Mouse (Mus musculus) embryonic fibroblast, embryonic 13.5 days (primary cell): ENCODE results near the gene Olfr263. TPM values are rescaled to one million over a fixed set of nuclear protein-coding genes. Genes with fewer than 3 reads are reported as not detected.
A peak's percentile ranks its signal among the peaks of the same experiment; 100 is the strongest.

Experiments used
- H3K27ac ChIP-seq: 2 replicates; pipeline ENCODE4 v1.5.1; 2012; ENCODE audit warnings: low read length, control low read depth, inconsistent platforms; ENCODE audit not compliant: insufficient read depth
- H3K4me1 ChIP-seq: 2 replicates; pipeline ENCODE4 v1.6.1; 2011; ENCODE audit warnings: low read length; ENCODE audit not compliant: control insufficient read depth, insufficient read depth
- H3K4me3 ChIP-seq: 2 replicates; pipeline ENCODE4 v1.5.1; 2011; ENCODE audit warnings: mild to moderate bottlenecking, control low read depth, low read length; ENCODE audit not compliant: insufficient read depth
- CTCF ChIP-seq: IDR thresholded peaks from 2 replicates; pipeline ENCODE4 v1.5.1; 2011; ENCODE audit warnings: mild to moderate bottlenecking, control low read depth, low read length, moderate library complexity, borderline replicate concordance; ENCODE audit not compliant: insufficient read depth
- POLR2A ChIP-seq: IDR thresholded peaks from 2 replicates; pipeline ENCODE4 v1.6.1; 2011; ENCODE audit warnings: low read depth, mild to moderate bottlenecking, control low read depth, low read length, moderate library complexity
- polyA plus RNA-seq: library from polyadenylated mRNA; stranded (reverse); fragments of >200 nt; gene quantifications from 2 replicates; pipeline ENCODE4 v1.2.4, GENCODE M21; 2011; ENCODE audit warnings: low read depth; ENCODE audit not compliant: missing spikeins, insufficient read length

The Olfr263 gene
- polyA plus RNA-seq, 1 experiment = not detected

DNA sequence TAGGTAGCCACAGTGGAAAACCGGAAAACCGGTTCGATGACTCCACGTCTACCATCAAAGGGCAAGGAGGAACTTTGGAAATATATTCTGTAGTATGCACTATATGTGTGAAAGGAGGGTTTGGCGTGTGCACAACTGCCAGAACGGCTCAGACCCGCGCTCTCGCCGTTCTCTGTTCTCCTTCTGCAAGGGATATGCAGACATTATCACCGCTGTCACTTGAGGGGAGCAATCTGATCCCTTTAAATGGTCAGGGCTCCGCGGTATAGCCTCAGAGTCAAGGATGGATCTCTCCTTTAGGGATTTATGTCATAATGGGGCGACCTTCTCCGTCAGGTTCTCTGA is 30.0 kb downstream of the Olfr263 start:
- TF ChIP-seq POLR2A (no peak), CTCF (no peak)
- Histone ChIP-seq H3K4me3 (peak overlapping the region; percentile 76), H3K27ac (no peak overlapping the region), H3K4me1 (no peaks in the 10 kb centered on the region)

- TF ChIP-seq CTCF = no peak
- no peak for TF ChIP-seq POLR2A
- Histone ChIP-seq H3K27ac (no peak overlapping the region), H3K4me3 (peak overlapping the region; percentile 76), H3K4me1 (no peaks in the 10 kb centered on the region)
Observed at GRCm38 (mm10) chr13:21160041-21160511, 30.6 kb downstream of the Olfr263 start.

GRCm38 (mm10) chr13:21160657-21161590 is 31.5 kb downstream of the Olfr263 start:
- H3K4me3 ChIP-seq = peak overlapping the region; percentile 77
- TF ChIP-seq POLR2A = no peak
- TF ChIP-seq CTCF = no peak
- no peaks in the 10 kb centered on the region for H3K4me1 ChIP-seq
- H3K27ac ChIP-seq = no peak overlapping the region

- TF ChIP-seq POLR2A = no peak
- TF ChIP-seq CTCF = no peak
- Histone ChIP-seq H3K27ac (no peak overlapping the region), H3K4me3 (0 out of 2 replicates have a peak overlapping the region, but pooled peaks have one; percentile 12), H3K4me1 (no peaks in the 10 kb centered on the region)
Observed at GRCm38 (mm10) chr13:21161591-21161990, 32.2 kb downstream of the Olfr263 start.

- TF ChIP-seq POLR2A (no peak), CTCF (no peak)
- no peak overlapping the region for H3K4me3 ChIP-seq
- H3K4me1 ChIP-seq = no peaks in the 10 kb centered on the region
- H3K27ac ChIP-seq = no peak overlapping the region
Observed at GRCm38 (mm10) chr13:21162591-21162990, 33.2 kb downstream of the Olfr263 start.

GRCm38 (mm10) chr13:21166936-21167909 is 37.8 kb downstream of the Olfr263 start:
- TF ChIP-seq CTCF = no peak
- TF ChIP-seq POLR2A = no peak
- Histone ChIP-seq H3K27ac (peak overlapping the region; percentile 21), H3K4me3 (peak overlapping the region; percentile 83), H3K4me1 (0 out of 2 replicates have a peak, but pooled peaks cover 2% of the 10 kb centered on the region)

DNA sequence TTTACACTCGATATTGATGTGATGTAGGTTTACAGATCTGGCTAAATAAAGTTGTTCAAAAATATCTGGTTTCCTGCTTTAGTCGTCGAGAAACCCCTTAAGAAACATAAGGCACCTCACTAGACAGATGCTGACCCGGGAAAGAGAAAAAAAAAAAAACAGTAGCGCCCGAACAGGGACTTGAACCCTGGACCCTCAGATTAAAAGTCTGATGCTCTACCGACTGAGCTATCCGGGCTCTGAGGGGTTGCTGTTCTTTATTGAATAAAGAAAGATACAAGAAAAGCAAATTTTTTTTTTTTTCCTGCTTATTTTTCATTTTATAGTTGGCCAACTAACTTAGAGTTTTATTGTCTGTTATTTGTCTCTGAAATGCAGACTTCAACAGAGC is 38.5 kb downstream of the Olfr263 start:
- TF ChIP-seq POLR2A (no peak), CTCF (no peak)
- peak overlapping the region; percentile 73 for H3K4me3 ChIP-seq
- H3K27ac ChIP-seq = no peak overlapping the region
- H3K4me1 ChIP-seq = 0 out of 2 replicates have a peak, but pooled peaks cover 2% of the 10 kb centered on the region

- Histone ChIP-seq H3K4me3 (peak overlapping the region; percentile 73), H3K27ac (no peak overlapping the region), H3K4me1 (0 out of 2 replicates have a peak, but pooled peaks cover 2% of the 10 kb centered on the region)
- TF ChIP-seq CTCF (no peak), POLR2A (no peak)
Observed at GRCm38 (mm10) chr13:21168371-21169011, 39.1 kb downstream of the Olfr263 start.

- TF ChIP-seq CTCF = no peak
- no peak for TF ChIP-seq POLR2A
- H3K4me1 ChIP-seq = 0 out of 2 replicates have a peak, but pooled peaks cover 2% of the 10 kb centered on the region
- H3K4me3 ChIP-seq = peak overlapping the region; percentile 73
- H3K27ac ChIP-seq = no peak overlapping the region
Observed at GRCm38 (mm10) chr13:21169121-21169656, 39.8 kb downstream of the Olfr263 start.
